Mouse (Mus musculus): ENCODE measurements around the gene Mob2. TPM values are rescaled to one million over a fixed set of nuclear protein-coding genes. Genes with fewer than 3 reads are reported as not detected.

Mob2 gene
- polyA plus RNA-seq, 1 experiment, result 19.0 TPM

DNA sequence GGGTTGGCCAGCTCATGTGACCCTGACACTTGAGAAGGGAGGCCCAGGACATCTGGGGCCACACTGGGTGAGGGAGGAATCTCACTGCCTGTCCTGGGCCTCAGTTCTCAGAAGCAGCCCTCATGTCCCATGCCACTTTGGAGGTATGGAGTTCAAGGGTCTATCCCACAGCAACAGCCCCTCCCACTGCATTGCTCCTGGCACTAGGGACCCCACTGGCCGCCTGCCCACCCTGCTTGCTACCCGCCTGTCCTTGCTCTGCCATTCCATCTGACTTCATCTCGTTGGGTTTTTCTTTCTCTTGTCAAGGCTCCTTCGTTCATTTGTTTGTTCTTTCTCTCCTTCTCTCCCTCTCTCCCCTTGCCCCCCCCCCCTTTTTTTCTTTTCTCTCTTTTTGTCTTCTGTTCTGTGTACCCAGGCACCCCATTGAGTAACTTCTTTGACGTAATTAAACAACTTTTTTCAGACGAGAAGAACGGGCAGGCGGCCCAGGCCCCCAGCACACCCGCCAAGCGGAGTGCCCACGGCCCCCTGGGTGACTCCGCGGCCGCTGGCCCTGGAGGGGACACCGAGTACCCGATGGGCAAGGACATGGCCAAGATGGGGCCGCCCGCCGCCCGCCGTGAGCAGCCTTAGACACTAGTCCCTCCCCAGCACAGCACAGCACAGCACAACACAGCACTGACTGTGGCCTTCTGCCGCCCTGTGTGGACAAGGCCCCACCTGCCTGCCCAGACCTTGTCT is 59.1 kb downstream of the Mob2 start:
- Histone ChIP-seq H3K9ac (ENCODE audit: low read depth, poor library complexity, severe bottlenecking) (no peak overlapping the region), H3K4me1 (ENCODE audit: control insufficient read depth, insufficient read depth, low read length) (no peaks in the 10 kb centered on the region), H3K4me3 (ENCODE audit: low read depth, low read length) (peak overlapping the region; percentile 49), H3K36me3 (ENCODE audit: control insufficient read depth, insufficient read depth, low read length, poor library complexity, severe bottlenecking) (no peaks in the 10 kb centered on the region), H3K9me3 (replicated peaks; ENCODE audit: control insufficient read depth, insufficient read depth, low read length, poor library complexity, severe bottlenecking) (no peaks in the 10 kb centered on the region), H3K27me3 (ENCODE audit: control insufficient read depth, insufficient read depth, low read length, poor library complexity, severe bottlenecking) (no peaks in the 10 kb centered on the region), H3K27ac (ENCODE audit: insufficient read depth, low read length) (no peak overlapping the region)
- TF ChIP-seq POLR2A (IDR thresholded peaks at IDR 0.05; ENCODE audit: insufficient read depth, low read length) (no peak), CTCF (IDR thresholded peaks at IDR 0.05; ENCODE audit: low read depth, low read length) (no peak), EP300 (IDR thresholded peaks at IDR 0.05; ENCODE audit: insufficient read depth, low read depth, low read length) (no peak)

DNA sequence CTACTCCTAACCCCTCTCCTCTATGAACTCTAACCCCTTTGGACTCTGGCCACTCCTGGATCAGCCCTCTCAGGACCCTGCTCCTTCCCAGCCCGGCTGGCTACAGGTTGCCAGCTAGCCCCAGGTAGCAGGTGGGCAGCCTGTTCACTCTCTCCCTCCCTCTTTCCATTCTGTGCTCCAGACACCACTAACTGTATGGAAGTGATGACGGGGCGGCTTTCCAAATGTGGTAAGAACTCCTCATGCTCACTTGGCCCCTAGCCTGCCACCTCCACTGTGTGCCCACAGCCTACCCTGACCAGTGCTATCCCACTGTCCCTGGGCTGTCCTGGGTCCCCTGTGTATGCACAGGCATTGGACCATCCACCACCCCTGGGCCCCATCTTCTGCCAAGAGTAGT is 60.2 kb downstream of the Mob2 start:
- no peaks in the 10 kb centered on the region for H3K27me3 ChIP-seq (ENCODE audit: control insufficient read depth, insufficient read depth, low read length, poor library complexity, severe bottlenecking)
- no peaks in the 10 kb centered on the region for H3K9me3 ChIP-seq (replicated peaks; ENCODE audit: control insufficient read depth, insufficient read depth, low read length, poor library complexity, severe bottlenecking)
- H3K36me3 ChIP-seq (ENCODE audit: control insufficient read depth, insufficient read depth, low read length, poor library complexity, severe bottlenecking), result no peaks in the 10 kb centered on the region
- H3K27ac ChIP-seq (ENCODE audit: insufficient read depth, low read length), result no peak overlapping the region
- H3K4me1 ChIP-seq (ENCODE audit: control insufficient read depth, insufficient read depth, low read length), result no peaks in the 10 kb centered on the region
- H3K4me3 ChIP-seq (ENCODE audit: low read depth, low read length), result no peak overlapping the region
- no peak overlapping the region for H3K9ac ChIP-seq (ENCODE audit: low read depth, poor library complexity, severe bottlenecking)
- TF ChIP-seq CTCF (IDR thresholded peaks at IDR 0.05; ENCODE audit: low read depth, low read length), result no peak
- no peak for TF ChIP-seq EP300 (IDR thresholded peaks at IDR 0.05; ENCODE audit: insufficient read depth, low read depth, low read length)
- TF ChIP-seq POLR2A (IDR thresholded peaks at IDR 0.05; ENCODE audit: insufficient read depth, low read length), result no peak

DNA sequence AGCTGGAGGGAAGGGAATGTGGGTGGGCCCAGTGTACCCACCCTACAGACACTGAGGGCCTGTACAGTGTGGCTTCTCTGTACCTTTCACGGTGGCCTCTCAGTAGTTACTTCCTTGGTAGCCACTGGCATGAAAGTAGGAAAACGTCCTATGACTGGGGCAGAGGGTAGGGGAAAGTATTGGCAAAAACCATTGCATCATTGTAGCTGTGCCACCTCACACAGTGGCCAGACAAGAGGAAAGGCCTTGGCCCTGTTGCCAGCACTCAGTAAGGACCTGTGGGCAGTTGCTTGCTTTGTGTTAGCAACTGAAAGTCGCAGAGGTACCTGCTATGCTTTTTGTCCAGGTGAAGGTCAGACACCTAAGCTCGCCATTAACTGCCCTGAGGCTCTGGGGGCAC is 66.7 kb downstream of the Mob2 start:
- H3K36me3 ChIP-seq (ENCODE audit: control insufficient read depth, insufficient read depth, low read length, poor library complexity, severe bottlenecking), result no peaks in the 10 kb centered on the region
- H3K27ac ChIP-seq (ENCODE audit: insufficient read depth, low read length), result no peak overlapping the region
- H3K27me3 ChIP-seq (ENCODE audit: control insufficient read depth, insufficient read depth, low read length, poor library complexity, severe bottlenecking), result no peaks in the 10 kb centered on the region
- no peak overlapping the region for H3K4me3 ChIP-seq (ENCODE audit: low read depth, low read length)
- H3K4me1 ChIP-seq (ENCODE audit: control insufficient read depth, insufficient read depth, low read length), result no peaks in the 10 kb centered on the region
- TF ChIP-seq POLR2A (IDR thresholded peaks at IDR 0.05; ENCODE audit: insufficient read depth, low read length) (no peak), CTCF (IDR thresholded peaks at IDR 0.05; ENCODE audit: low read depth, low read length) (no peak), EP300 (IDR thresholded peaks at IDR 0.05; ENCODE audit: insufficient read depth, low read depth, low read length) (no peak)
- no peak overlapping the region for H3K9ac ChIP-seq (ENCODE audit: low read depth, poor library complexity, severe bottlenecking)
- H3K9me3 ChIP-seq (replicated peaks; ENCODE audit: control insufficient read depth, insufficient read depth, low read length, poor library complexity, severe bottlenecking), result no peaks in the 10 kb centered on the region

DNA sequence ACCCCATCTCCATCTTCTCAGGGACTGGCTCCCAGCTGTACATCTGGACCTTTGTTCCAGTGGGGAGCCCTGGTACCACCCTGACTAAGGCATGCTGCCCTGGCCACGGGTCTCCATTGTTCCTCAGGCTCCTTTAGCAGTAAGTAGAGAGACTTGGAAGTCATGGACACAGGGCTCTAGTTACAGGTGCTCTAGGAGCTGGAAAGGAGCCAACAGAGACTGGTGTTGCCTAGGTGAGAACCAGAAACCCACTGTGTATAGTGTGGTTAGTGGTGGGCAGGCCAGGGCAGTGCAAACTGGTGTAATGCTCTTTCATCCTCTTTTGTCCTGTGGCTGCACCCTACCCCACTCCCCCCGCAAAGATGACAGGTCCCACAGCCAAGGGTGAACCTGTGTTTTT is 69.7 kb downstream of the Mob2 start:
- H3K9ac ChIP-seq (ENCODE audit: low read depth, poor library complexity, severe bottlenecking), result no peak overlapping the region
- TF ChIP-seq EP300 (IDR thresholded peaks at IDR 0.05; ENCODE audit: insufficient read depth, low read depth, low read length), result no peak
- no peak for TF ChIP-seq POLR2A (IDR thresholded peaks at IDR 0.05; ENCODE audit: insufficient read depth, low read length)
- no peak overlapping the region for H3K27ac ChIP-seq (ENCODE audit: insufficient read depth, low read length)
- H3K4me3 ChIP-seq (ENCODE audit: low read depth, low read length), result no peak overlapping the region
- H3K27me3 ChIP-seq (ENCODE audit: control insufficient read depth, insufficient read depth, low read length, poor library complexity, severe bottlenecking), result no peaks in the 10 kb centered on the region
- no peaks in the 10 kb centered on the region for H3K4me1 ChIP-seq (ENCODE audit: control insufficient read depth, insufficient read depth, low read length)
- H3K9me3 ChIP-seq (replicated peaks; ENCODE audit: control insufficient read depth, insufficient read depth, low read length, poor library complexity, severe bottlenecking), result no peaks in the 10 kb centered on the region
- no peaks in the 10 kb centered on the region for H3K36me3 ChIP-seq (ENCODE audit: control insufficient read depth, insufficient read depth, low read length, poor library complexity, severe bottlenecking)

DNA sequence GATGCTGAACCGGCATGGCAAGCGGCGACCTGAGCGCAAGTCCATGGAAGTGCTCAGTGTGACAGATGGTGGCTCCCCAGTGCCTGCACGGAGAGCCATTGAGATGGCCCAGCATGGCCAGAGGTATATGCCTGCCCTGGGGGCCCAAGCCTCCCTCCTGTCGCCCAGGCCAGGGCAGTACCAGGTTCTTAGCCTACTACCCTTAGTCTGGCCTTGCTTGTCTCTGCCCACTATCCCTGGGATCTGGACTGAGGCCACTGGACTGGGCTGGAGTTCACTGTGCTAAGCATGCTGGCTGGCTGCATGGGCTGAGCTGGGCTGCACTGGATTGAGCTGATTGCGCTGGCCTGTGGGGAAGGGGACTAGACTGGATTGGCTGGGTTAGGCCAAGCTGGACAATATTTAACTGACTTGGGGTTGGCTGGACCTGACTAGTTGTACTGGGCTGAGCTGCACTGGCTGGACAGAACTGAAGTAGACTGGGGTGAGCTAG is 72.5 kb downstream of the Mob2 start:
- H3K27me3 ChIP-seq (ENCODE audit: control insufficient read depth, insufficient read depth, low read length, poor library complexity, severe bottlenecking), result no peaks in the 10 kb centered on the region
- no peak overlapping the region for H3K4me3 ChIP-seq (ENCODE audit: low read depth, low read length)
- H3K36me3 ChIP-seq (ENCODE audit: control insufficient read depth, insufficient read depth, low read length, poor library complexity, severe bottlenecking), result no peaks in the 10 kb centered on the region
- H3K9ac ChIP-seq (ENCODE audit: low read depth, poor library complexity, severe bottlenecking), result no peak overlapping the region
- no peak for TF ChIP-seq EP300 (IDR thresholded peaks at IDR 0.05; ENCODE audit: insufficient read depth, low read depth, low read length)
- no peak for TF ChIP-seq CTCF (IDR thresholded peaks at IDR 0.05; ENCODE audit: low read depth, low read length)
- TF ChIP-seq POLR2A (IDR thresholded peaks at IDR 0.05; ENCODE audit: insufficient read depth, low read length), result no peak
- no peaks in the 10 kb centered on the region for H3K4me1 ChIP-seq (ENCODE audit: control insufficient read depth, insufficient read depth, low read length)
- no peak overlapping the region for H3K27ac ChIP-seq (ENCODE audit: insufficient read depth, low read length)
- no peaks in the 10 kb centered on the region for H3K9me3 ChIP-seq (replicated peaks; ENCODE audit: control insufficient read depth, insufficient read depth, low read length, poor library complexity, severe bottlenecking)

DNA sequence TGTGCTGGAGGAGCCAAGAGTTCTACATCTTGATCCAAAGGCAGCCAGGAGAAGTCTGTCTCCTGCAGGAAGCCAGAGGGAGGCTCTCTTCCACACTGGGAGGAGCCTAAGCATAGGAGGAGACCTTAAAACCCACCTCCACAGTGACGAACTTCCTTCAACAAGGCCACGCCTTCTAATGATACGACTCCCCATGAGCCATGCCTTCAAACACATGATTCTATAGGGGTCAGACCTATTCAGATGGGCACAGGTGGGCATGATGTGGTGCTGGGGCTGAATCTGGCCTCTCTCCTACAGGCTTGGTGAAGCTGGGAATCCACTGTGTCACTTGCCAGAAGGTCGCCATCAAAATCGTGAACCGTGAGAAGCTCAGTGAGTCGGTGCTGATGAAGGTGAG is 79.6 kb downstream of the Mob2 start:
- Histone ChIP-seq H3K4me3 (ENCODE audit: low read depth, low read length) (no peak overlapping the region), H3K27ac (ENCODE audit: insufficient read depth, low read length) (no peak overlapping the region), H3K9me3 (replicated peaks; ENCODE audit: control insufficient read depth, insufficient read depth, low read length, poor library complexity, severe bottlenecking) (no peaks in the 10 kb centered on the region), H3K36me3 (ENCODE audit: control insufficient read depth, insufficient read depth, low read length, poor library complexity, severe bottlenecking) (no peaks in the 10 kb centered on the region), H3K4me1 (ENCODE audit: control insufficient read depth, insufficient read depth, low read length) (no peaks in the 10 kb centered on the region), H3K9ac (ENCODE audit: low read depth, poor library complexity, severe bottlenecking) (no peak overlapping the region), H3K27me3 (ENCODE audit: control insufficient read depth, insufficient read depth, low read length, poor library complexity, severe bottlenecking) (no peaks in the 10 kb centered on the region)
- no peak for TF ChIP-seq CTCF (IDR thresholded peaks at IDR 0.05; ENCODE audit: low read depth, low read length)
- no peak for TF ChIP-seq EP300 (IDR thresholded peaks at IDR 0.05; ENCODE audit: insufficient read depth, low read depth, low read length)
- no peak for TF ChIP-seq POLR2A (IDR thresholded peaks at IDR 0.05; ENCODE audit: insufficient read depth, low read length)
